Mouse (Mus musculus) small intestine, adult 2 months (tissue): ENCODE data around the gene Arsb.

Experiments used
- CTCF ChIP-seq: fragments of 200-500 bp; IDR thresholded peaks from 2 replicates; pipeline ENCODE4 v1.5.1; 2012; ENCODE audit warnings: low read depth, mild to moderate bottlenecking, control low read depth, inconsistent platforms, low read length, moderate library complexity, mixed read lengths; ENCODE audit not compliant: insufficient replicate concordance, insufficient read length; ENCODE audit errors: extremely low read depth
- POLR2A ChIP-seq: fragments of 200-500 bp; IDR thresholded peaks from 2 replicates; pipeline ENCODE4 v1.6.1; 2012; ENCODE audit warnings: low read depth, mild to moderate bottlenecking, control low read depth, inconsistent platforms, low read length, moderate library complexity

- TF ChIP-seq POLR2A, result no peak
- no peak for TF ChIP-seq CTCF
These were observed 49.5 kb upstream of the Arsb start for GRCm38 (mm10) chr13:93721916-93722315.
